Mouse (Mus musculus) frontal cortex, postnatal 10 days (tissue): ENCODE data around the gene Rab3a.

Experiments
- DNase-seq, 2 experiments: peaks; one replicate each; pipeline ENCODE4 v3.0.0; 2022; ENCODE audit warnings: low spot score in 2 of 2, mixed read lengths in 1 of 2

Gene Rab3a

GRCm38 (mm10) chr8:70754043-70754870 lies at the start of gene Rab3a:
TSS of gene Rab3a (plus strand) at chr8:70754679.
- DNase-seq: peak; percentile 96 to 97

GRCm38 (mm10) chr8:70708281-70708680 lies 46.2 kb upstream of the Rab3a start:
- DNase-seq: no peak

- DNase-seq: no peak
These were observed 44.7 kb upstream of the Rab3a start for GRCm38 (mm10) chr8:70709794-70710193.

GRCm38 (mm10) chr8:70710296-70710695 lies 44.2 kb upstream of the Rab3a start:
- DNase-seq: no peak

- DNase-seq: no peak
These were observed 43.4 kb upstream of the Rab3a start for GRCm38 (mm10) chr8:70711041-70711440.

GRCm38 (mm10) chr8:70713991-70714390 lies 40.5 kb upstream of the Rab3a start:
- DNase-seq: no peak

- DNase-seq: no peak
These were observed 39.4 kb upstream of the Rab3a start for GRCm38 (mm10) chr8:70715086-70715485.

GRCm38 (mm10) chr8:70716521-70717400 lies 37.7 kb upstream of the Rab3a start:
- no peak for DNase-seq

GRCm38 (mm10) chr8:70718297-70718696 lies 36.2 kb upstream of the Rab3a start, which contains the start of gene Gm3336:
TSS of gene Gm3336 (plus strand) at chr8:70718543.
- DNase-seq: no peak

GRCm38 (mm10) chr8:70719796-70720270 lies 34.6 kb upstream of the Rab3a start:
- no peak for DNase-seq

GRCm38 (mm10) chr8:70720739-70721138 lies 33.7 kb upstream of the Rab3a start:
- peak in 1 of 2 experiments; percentile 73 for DNase-seq

- DNase-seq: no peak
These were observed 32.9 kb upstream of the Rab3a start for GRCm38 (mm10) chr8:70721601-70722000.

- DNase-seq: no peak
These were observed 30.8 kb upstream of the Rab3a start, which contains the start of gene Pde4c for GRCm38 (mm10) chr8:70723486-70724210. TSS of gene Pde4c (plus strand) at chr8:70723720.

- no peak for DNase-seq
These were observed 30.3 kb upstream of the Rab3a start for GRCm38 (mm10) chr8:70724216-70724615.

GRCm38 (mm10) chr8:70725792-70726447 lies 28.6 kb upstream of the Rab3a start:
- no peak for DNase-seq

- no peak for DNase-seq
These were observed 27.8 kb upstream of the Rab3a start for GRCm38 (mm10) chr8:70726721-70727120.

- DNase-seq: no peak
These were observed 24.5 kb upstream of the Rab3a start for GRCm38 (mm10) chr8:70729808-70730475.

- no peak for DNase-seq
These were observed 23.5 kb upstream of the Rab3a start for GRCm38 (mm10) chr8:70730956-70731355.

GRCm38 (mm10) chr8:70737705-70738104 lies 16.8 kb upstream of the Rab3a start:
- no peak for DNase-seq

GRCm38 (mm10) chr8:70738211-70738610 lies 16.3 kb upstream of the Rab3a start:
- no peak for DNase-seq

GRCm38 (mm10) chr8:70741661-70742060 lies 12.8 kb upstream of the Rab3a start:
- DNase-seq: no peak
